In genomic region chr11:95836433-95836832, GRCm38 (mm10) we compare ENCODE assay signal across 10 mouse cellular contexts. TPM values are rescaled to one million over a fixed set of nuclear protein-coding genes. Genes with fewer than 3 reads are reported as not detected.
DNase-seq lines count a peak whose midpoint lies in the region; ATAC-seq and TF ChIP-seq lines count a peak whose summit lies in the region.
"Had no signal": no experiment of that assay in that cellular context is flagged by ENCODE, and none has a peak within 500 bp of the region (broad histone marks: within the 10 kb centered on the region; RNA-seq: fewer than 3 reads in every experiment).

No protein-coding gene starts in this region.

- H3K4me1 ChIP-seq in kidney, postnatal 0 days (replicated peaks; ENCODE audit: insufficient read depth, low read length): peaks cover 24% of the 10 kb centered on the region
- H3K4me1 ChIP-seq in midbrain, embryonic 11.5 days (ENCODE audit: control insufficient read depth, insufficient read depth, low read length): peaks cover 10% of the 10 kb centered on the region; the same call in 1 of the 2 replicates
- H3K4me1 ChIP-seq in midbrain, embryonic 13.5 days (replicated peaks): peaks cover 19% of the 10 kb centered on the region
- peaks cover 40% of the 10 kb centered on the region for H3K4me1 ChIP-seq in intestine, embryonic 15.5 days (replicated peaks)
- peaks cover 29% of the 10 kb centered on the region for H3K4me1 ChIP-seq in stomach, embryonic 16.5 days (ENCODE audit: control insufficient read depth, insufficient read depth, low read length)

- H3K27ac ChIP-seq in kidney, postnatal 0 days: peak overlapping the region; percentile 47; the same call in 1 of the 2 replicates
- H3K27ac ChIP-seq in midbrain, embryonic 11.5 days (ENCODE audit: low read depth, low read length): no peak overlapping the region
- H3K27ac ChIP-seq in midbrain, embryonic 13.5 days: no peak overlapping the region
- 0 out of 2 replicates have a peak overlapping the region, but pooled peaks have one; percentile 7 for H3K27ac ChIP-seq in intestine, embryonic 15.5 days
- H3K27ac ChIP-seq in stomach, embryonic 16.5 days (ENCODE audit: low read length): no peak overlapping the region
- H3K27ac ChIP-seq: limb, embryonic 12.5 days had no signal

- H3K27me3 ChIP-seq in kidney, postnatal 0 days (ENCODE audit: insufficient read depth, low read length): peaks cover 27% of the 10 kb centered on the region
- peaks cover 50% of the 10 kb centered on the region for H3K27me3 ChIP-seq in midbrain, embryonic 11.5 days (ENCODE audit: control insufficient read depth, insufficient read depth, low read length)
- H3K27me3 ChIP-seq in midbrain, embryonic 13.5 days: peaks cover 76% of the 10 kb centered on the region
- H3K27me3 ChIP-seq in intestine, embryonic 15.5 days (replicated peaks): peaks cover 31% of the 10 kb centered on the region
- H3K27me3 ChIP-seq in stomach, embryonic 16.5 days (ENCODE audit: control insufficient read depth, insufficient read depth, low read length): peaks cover 34% of the 10 kb centered on the region

- no peaks in the 10 kb centered on the region for H3K36me3 ChIP-seq in kidney, postnatal 0 days (ENCODE audit: insufficient read depth, low read length)
- no peaks in the 10 kb centered on the region for H3K36me3 ChIP-seq in midbrain, embryonic 11.5 days (ENCODE audit: control insufficient read depth, insufficient read depth, low read length)
- no peaks in the 10 kb centered on the region for H3K36me3 ChIP-seq in midbrain, embryonic 13.5 days
- 0 out of 2 replicates have a peak, but pooled peaks cover 3% of the 10 kb centered on the region for H3K36me3 ChIP-seq in intestine, embryonic 15.5 days
- no peaks in the 10 kb centered on the region for H3K36me3 ChIP-seq in stomach, embryonic 16.5 days (ENCODE audit: control insufficient read depth, insufficient read depth, low read length)
- H3K36me3 ChIP-seq: limb, embryonic 12.5 days had no signal

- no peak for DNase-seq in kidney, postnatal 0 days (ENCODE audit: low spot score)
- DNase-seq in kidney, adult 8-10 months: no peak
- DNase-seq in midbrain, embryonic 11.5 days (ENCODE audit: low spot score, missing footprints): peak; percentile 77
- DNase-seq in ovary, postnatal 10 days (ENCODE audit: low spot score): no peak
- DNase-seq in B cell, adult 2 months: no peak

- ATAC-seq in kidney, postnatal 0 days (replicated peaks; ENCODE audit: low FRiP score, low read depth): no peak
- no peak for ATAC-seq in midbrain, embryonic 11.5 days (ENCODE audit: low FRiP score)
- ATAC-seq in midbrain, embryonic 13.5 days: no peak
- peak; percentile 78 for ATAC-seq in intestine, embryonic 15.5 days
- ATAC-seq in stomach, embryonic 16.5 days (ENCODE audit: insufficient read depth, low FRiP score): 0 out of 2 replicates have a peak, but pooled peaks have one; percentile 13

- WGBS in kidney, postnatal 0 days: 29% methylated on average over 6 of the region's 6 CpGs
- 83% methylated on average over 6 of the region's 6 CpGs for WGBS in midbrain, embryonic 11.5 days
- WGBS in midbrain, embryonic 13.5 days: 86% methylated on average over 6 of the region's 6 CpGs
- 37% methylated on average over 6 of the region's 6 CpGs for WGBS in intestine, embryonic 15.5 days
- 52% methylated on average over 6 of the region's 6 CpGs for WGBS in stomach, embryonic 16.5 days

- H3K9ac ChIP-seq in kidney, postnatal 0 days (ENCODE audit: low read depth, low read length): no peak overlapping the region
- H3K9ac ChIP-seq in midbrain, embryonic 11.5 days (ENCODE audit: low read length): no peak overlapping the region
- H3K9ac ChIP-seq in midbrain, embryonic 13.5 days (replicated peaks): no peak overlapping the region
- H3K9ac ChIP-seq in intestine, embryonic 15.5 days: no peak overlapping the region
- H3K9ac ChIP-seq in stomach, embryonic 16.5 days (ENCODE audit: low read length): no peak overlapping the region
- H3K9ac ChIP-seq: limb, embryonic 12.5 days had no signal

- no peak overlapping the region for H3K4me3 ChIP-seq in kidney, postnatal 0 days (replicated peaks; ENCODE audit: low read depth, low read length)
- no peak overlapping the region for H3K4me3 ChIP-seq in midbrain, embryonic 11.5 days (ENCODE audit: low read depth, low read length)
- no peak overlapping the region for H3K4me3 ChIP-seq in midbrain, embryonic 13.5 days (replicated peaks)
- no peak overlapping the region for H3K4me3 ChIP-seq in intestine, embryonic 15.5 days (replicated peaks)
- no peak overlapping the region for H3K4me3 ChIP-seq in stomach, embryonic 16.5 days (replicated peaks; ENCODE audit: low read length)
- H3K4me3 ChIP-seq: limb, embryonic 12.5 days had no signal

- no peak for TF ChIP-seq CTCF in kidney, postnatal 0 days (IDR thresholded peaks at IDR 0.05; ENCODE audit: low read depth)

- H3K4me2 ChIP-seq in kidney, postnatal 0 days (ENCODE audit: low read length): no peak overlapping the region
- H3K4me2 ChIP-seq in midbrain, embryonic 11.5 days: no peak overlapping the region
- H3K4me2 ChIP-seq in midbrain, embryonic 13.5 days (replicated peaks): no peak overlapping the region
- H3K4me2 ChIP-seq in intestine, embryonic 15.5 days (replicated peaks): peak overlapping the region; percentile 31; the same call in 1 of the 2 replicates
- H3K4me2 ChIP-seq in stomach, embryonic 16.5 days (ENCODE audit: low read depth, low read length): no peak overlapping the region

- H3K9me3 ChIP-seq in kidney, postnatal 0 days (replicated peaks; ENCODE audit: low read length): no peaks in the 10 kb centered on the region
- H3K9me3 ChIP-seq in midbrain, embryonic 11.5 days (ENCODE audit: control insufficient read depth, low read length): no peaks in the 10 kb centered on the region
- H3K9me3 ChIP-seq in midbrain, embryonic 13.5 days: no peaks in the 10 kb centered on the region
- H3K9me3 ChIP-seq in intestine, embryonic 15.5 days: no peaks in the 10 kb centered on the region
- H3K9me3 ChIP-seq in stomach, embryonic 16.5 days (replicated peaks; ENCODE audit: control insufficient read depth, low read length): no peaks in the 10 kb centered on the region
- H3K9me3 ChIP-seq: limb, embryonic 12.5 days had no signal

RNA-seq across cellular contexts. Expression of gene Gngt2, which starts 0.6 kb away (rescaled TPM):
- polyA plus RNA-seq in kidney, postnatal 0 days (2015; fragmentation: Nextera tagmentation; extraction: Ambion mirVana): 32.6 and 32.9 TPM in 2 replicates
- polyA plus RNA-seq in midbrain, embryonic 11.5 days (2014; fragmentation: Nextera tagmentation; extraction: Ambion mirVana): 4.9 and 5.6 TPM in 2 replicates
- 2.7 and 3.8 TPM in 2 replicates for polyA plus RNA-seq in midbrain, embryonic 13.5 days (2015; fragmentation: Nextera tagmentation; extraction: Ambion mirVana)
- 20.3 and 21.7 TPM in 2 replicates for polyA plus RNA-seq in intestine, embryonic 15.5 days (2015; fragmentation: Nextera tagmentation; extraction: Ambion mirVana)
- polyA plus RNA-seq in stomach, embryonic 16.5 days (2015; fragmentation: Nextera tagmentation; extraction: Ambion mirVana): 16.1 and 18.2 TPM in 2 replicates

RNA-seq across cellular contexts. Expression of gene Abi3, which starts 5.8 kb away (rescaled TPM):
- polyA plus RNA-seq in kidney, postnatal 0 days (2015; fragmentation: Nextera tagmentation; extraction: Ambion mirVana): 10.5 and 13.1 TPM in 2 replicates
- polyA plus RNA-seq in midbrain, embryonic 11.5 days (2014; fragmentation: Nextera tagmentation; extraction: Ambion mirVana): 1.2 and 2.1 TPM in 2 replicates
- polyA plus RNA-seq in midbrain, embryonic 13.5 days (2015; fragmentation: Nextera tagmentation; extraction: Ambion mirVana): 1.1 and 1.6 TPM in 2 replicates
- 9.5 and 10.0 TPM in 2 replicates for polyA plus RNA-seq in intestine, embryonic 15.5 days (2015; fragmentation: Nextera tagmentation; extraction: Ambion mirVana)
- 9.7 and 9.9 TPM in 2 replicates for polyA plus RNA-seq in stomach, embryonic 16.5 days (2015; fragmentation: Nextera tagmentation; extraction: Ambion mirVana)

RNA-seq across cellular contexts. Expression of gene Phospho1, which starts 12.1 kb away (rescaled TPM):
- polyA plus RNA-seq in kidney, postnatal 0 days (2015; fragmentation: Nextera tagmentation; extraction: Ambion mirVana): 0.17 TPM in 1 of 2 replicates, not detected in the other
- polyA plus RNA-seq in midbrain, embryonic 11.5 days (2014; fragmentation: Nextera tagmentation; extraction: Ambion mirVana): not detected in 2 replicates
- polyA plus RNA-seq in midbrain, embryonic 13.5 days (2015; fragmentation: Nextera tagmentation; extraction: Ambion mirVana): not detected in 2 replicates
- polyA plus RNA-seq in intestine, embryonic 15.5 days (2015; fragmentation: Nextera tagmentation; extraction: Ambion mirVana): 0.55 and 0.56 TPM in 2 replicates
- 0.54 and 0.94 TPM in 2 replicates for polyA plus RNA-seq in stomach, embryonic 16.5 days (2015; fragmentation: Nextera tagmentation; extraction: Ambion mirVana)
- polyA plus RNA-seq: embryonic facial prominence, embryonic 11.5 days; limb, embryonic 12.5 days had no signal

Comparison
In these comparisons a context has a peak if more than half of its experiments do, and no peak if none do; other contexts are left out.
1. ATAC-seq: peak in intestine, embryonic 15.5 days (single experiment) and stomach, embryonic 16.5 days (single experiment); none in kidney, postnatal 0 days (single experiment), midbrain, embryonic 11.5 days (single experiment) and midbrain, embryonic 13.5 days (single experiment).
2. H3K27ac ChIP-seq: peak in kidney, postnatal 0 days (single experiment) and intestine, embryonic 15.5 days (single experiment); none in midbrain, embryonic 11.5 days (single experiment), midbrain, embryonic 13.5 days (single experiment) and stomach, embryonic 16.5 days (single experiment).